Mouse (Mus musculus) stomach, postnatal 0 days (tissue): ENCODE measurements around the gene Fbxl17.

Source experiments
- CTCF ChIP-seq: IDR thresholded peaks from 2 replicates; pipeline ENCODE4 v1.5.1; 2016; ENCODE audit warnings: antibody characterized with exemption, low read depth, mild to moderate bottlenecking, moderate library complexity
- EP300 ChIP-seq: optimal IDR thresholded peaks from 2 replicates; pipeline ENCODE3; 2016; ENCODE audit warnings: antibody characterized with exemption

DNA sequence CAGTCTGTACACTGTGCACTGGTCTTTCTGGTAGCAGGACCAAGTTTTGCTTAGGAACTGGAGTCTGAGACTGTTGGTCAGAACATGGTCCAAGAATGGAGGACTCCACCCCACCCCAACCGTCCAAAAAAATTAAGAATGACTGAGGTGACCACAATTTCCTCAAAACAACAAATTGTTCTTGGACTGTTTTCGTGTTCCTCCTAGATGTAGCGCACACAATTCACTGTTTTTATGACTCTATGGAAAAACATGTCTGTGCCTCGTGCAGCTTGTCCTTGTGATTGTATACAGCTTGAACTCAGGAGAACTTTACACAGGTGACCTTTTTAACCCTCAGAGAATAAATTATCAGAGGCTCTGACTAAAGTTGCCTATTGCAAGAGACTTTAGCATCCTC lies 220.7 kb downstream of the Fbxl17 start:
- TF ChIP-seq CTCF = no peak
- no peak for TF ChIP-seq EP300
